ENCODE assay signal across 11 mouse cellular contexts in genomic region chr6:114819971-114820481, GRCm38 (mm10).
A peak's percentile ranks its signal among the peaks of the same experiment; 100 is the strongest.
DNase-seq lines count a peak whose midpoint lies in the region; ATAC-seq lines count a peak whose summit lies in the region.
"Had no signal": no experiment of that assay in that cellular context is flagged by ENCODE, and none has a peak within 500 bp of the region (broad histone marks: within the 10 kb centered on the region; RNA-seq: fewer than 3 reads in every experiment).

No protein-coding gene starts in this region.

- DNase-seq in midbrain, embryonic 11.5 days (ENCODE audit: low spot score, missing footprints), result no peak
- no peak for DNase-seq in frontal cortex, postnatal 14 days (ENCODE audit: low spot score in 2 of 2)
- DNase-seq in spleen, postnatal 4 days (ENCODE audit: low spot score in 2 of 2), result no peak
- DNase-seq in right cerebral cortex, postnatal 14 days, result no peak

- H3K27me3 ChIP-seq in midbrain, embryonic 15.5 days (replicated peaks), result no peaks in the 10 kb centered on the region
- H3K27me3 ChIP-seq in midbrain, embryonic 11.5 days (ENCODE audit: control insufficient read depth, insufficient read depth, low read length), result no peaks in the 10 kb centered on the region
- no peaks in the 10 kb centered on the region for H3K27me3 ChIP-seq in embryonic facial prominence, embryonic 15.5 days
- no peaks in the 10 kb centered on the region for H3K27me3 ChIP-seq in stomach, embryonic 14.5 days (ENCODE audit: control insufficient read depth, insufficient read depth, low read length)
- H3K27me3 ChIP-seq: liver, embryonic 12.5 days; neural tube, embryonic 12.5 days had no signal

- no peak for ATAC-seq in midbrain, embryonic 15.5 days (replicated peaks)
- no peak for ATAC-seq in midbrain, embryonic 11.5 days (ENCODE audit: low FRiP score)
- ATAC-seq in embryonic facial prominence, embryonic 15.5 days (ENCODE audit: insufficient number of reproducible peaks, low FRiP score, low TSS enrichment, low read depth), result peak; percentile 32; the same call in 1 of the 2 replicates
- ATAC-seq in hematopoietic stem cell, adult 5-6 weeks (replicated peaks in 1 of 2; ENCODE audit: insufficient read depth in 1 of 2, low FRiP score in 2 of 2, low TSS enrichment in 1 of 2, low read depth in 1 of 2, poor library complexity in 2 of 2, severe bottlenecking in 2 of 2), result peak; percentile 8 to 33; a peak in 3 of 4 replicates
- ATAC-seq in stomach, embryonic 14.5 days (ENCODE audit: insufficient number of reproducible peaks, insufficient read depth, low FRiP score, low read depth), result no peak
- ATAC-seq: liver, embryonic 12.5 days had no signal

- no peak overlapping the region for H3K9ac ChIP-seq in midbrain, embryonic 15.5 days
- H3K9ac ChIP-seq in midbrain, embryonic 11.5 days (ENCODE audit: low read length), result no peak overlapping the region
- H3K9ac ChIP-seq in embryonic facial prominence, embryonic 15.5 days, result no peak overlapping the region
- H3K9ac ChIP-seq in stomach, embryonic 14.5 days (replicated peaks; ENCODE audit: low read depth, low read length), result no peak overlapping the region
- H3K9ac ChIP-seq: liver, embryonic 12.5 days; neural tube, embryonic 12.5 days had no signal

- H3K4me1 ChIP-seq in midbrain, embryonic 15.5 days, result peaks cover 7% of the 10 kb centered on the region; the same call in 1 of the 2 replicates
- no peaks in the 10 kb centered on the region for H3K4me1 ChIP-seq in midbrain, embryonic 11.5 days (ENCODE audit: control insufficient read depth, insufficient read depth, low read length)
- H3K4me1 ChIP-seq in embryonic facial prominence, embryonic 15.5 days, result peaks cover 34% of the 10 kb centered on the region
- H3K4me1 ChIP-seq in stomach, embryonic 14.5 days (ENCODE audit: control insufficient read depth, insufficient read depth, low read length), result peaks cover 13% of the 10 kb centered on the region

- H3K4me3 ChIP-seq in midbrain, embryonic 15.5 days, result no peak overlapping the region
- H3K4me3 ChIP-seq in midbrain, embryonic 11.5 days (ENCODE audit: low read depth, low read length), result no peak overlapping the region
- H3K4me3 ChIP-seq in embryonic facial prominence, embryonic 15.5 days (replicated peaks), result no peak overlapping the region
- no peak overlapping the region for H3K4me3 ChIP-seq in stomach, embryonic 14.5 days (ENCODE audit: low read depth, low read length)
- H3K4me3 ChIP-seq: liver, embryonic 12.5 days; neural tube, embryonic 12.5 days had no signal

- H3K9me3 ChIP-seq in midbrain, embryonic 15.5 days, result no peaks in the 10 kb centered on the region
- H3K9me3 ChIP-seq in midbrain, embryonic 11.5 days (ENCODE audit: control insufficient read depth, low read length), result no peaks in the 10 kb centered on the region
- no peaks in the 10 kb centered on the region for H3K9me3 ChIP-seq in embryonic facial prominence, embryonic 15.5 days (replicated peaks)
- H3K9me3 ChIP-seq in stomach, embryonic 14.5 days (ENCODE audit: control insufficient read depth, low read depth, low read length), result no peaks in the 10 kb centered on the region
- H3K9me3 ChIP-seq: liver, embryonic 12.5 days had no signal

- 64% methylated on average over 9 of the region's 9 CpGs for WGBS in midbrain, embryonic 15.5 days
- 65% methylated on average over 9 of the region's 9 CpGs for WGBS in midbrain, embryonic 11.5 days
- WGBS in embryonic facial prominence, embryonic 15.5 days, result 42% methylated on average over 9 of the region's 9 CpGs
- 47% methylated on average over 9 of the region's 9 CpGs for WGBS in stomach, embryonic 14.5 days

- H3K4me2 ChIP-seq in midbrain, embryonic 15.5 days, result no peak overlapping the region
- no peak overlapping the region for H3K4me2 ChIP-seq in midbrain, embryonic 11.5 days
- no peak overlapping the region for H3K4me2 ChIP-seq in embryonic facial prominence, embryonic 15.5 days (replicated peaks)
- no peak overlapping the region for H3K4me2 ChIP-seq in stomach, embryonic 14.5 days (replicated peaks; ENCODE audit: low read depth, low read length)
- H3K4me2 ChIP-seq: liver, embryonic 12.5 days; neural tube, embryonic 12.5 days had no signal

- 0 out of 2 replicates have a peak overlapping the region, but pooled peaks have one; percentile 21 for H3K27ac ChIP-seq in midbrain, embryonic 15.5 days
- no peak overlapping the region for H3K27ac ChIP-seq in midbrain, embryonic 11.5 days (ENCODE audit: low read depth, low read length)
- H3K27ac ChIP-seq in embryonic facial prominence, embryonic 15.5 days (replicated peaks), result peak overlapping the region; percentile 24; the same call in 1 of the 2 replicates
- H3K27ac ChIP-seq in stomach, embryonic 14.5 days (ENCODE audit: low read length), result peak overlapping the region; percentile 27; the same call in 1 of the 2 replicates
- H3K27ac ChIP-seq: kidney, postnatal 0 days; liver, embryonic 12.5 days; neural tube, embryonic 12.5 days had no signal

- H3K36me3 ChIP-seq in midbrain, embryonic 15.5 days (replicated peaks), result no peaks in the 10 kb centered on the region
- no peaks in the 10 kb centered on the region for H3K36me3 ChIP-seq in midbrain, embryonic 11.5 days (ENCODE audit: control insufficient read depth, insufficient read depth, low read length)
- no peaks in the 10 kb centered on the region for H3K36me3 ChIP-seq in embryonic facial prominence, embryonic 15.5 days
- no peaks in the 10 kb centered on the region for H3K36me3 ChIP-seq in stomach, embryonic 14.5 days (ENCODE audit: control insufficient read depth, insufficient read depth, low read length)
- H3K36me3 ChIP-seq: liver, embryonic 12.5 days; neural tube, embryonic 12.5 days had no signal

Comparison
In these comparisons a context has a peak if more than half of its experiments do, and no peak if none do; other contexts are left out.
1. ATAC-seq: peak in embryonic facial prominence, embryonic 15.5 days (single experiment) and hematopoietic stem cell, adult 5-6 weeks (2 of 2); none in midbrain, embryonic 15.5 days (single experiment), midbrain, embryonic 11.5 days (single experiment) and stomach, embryonic 14.5 days (single experiment).